Mouse (Mus musculus): ENCODE results near the gene Ripk3. TPM values are rescaled to one million over a fixed set of nuclear protein-coding genes. Genes with fewer than 3 reads are reported as not detected.

Gene Ripk3
- polyA plus RNA-seq, 1 experiment from 2014 or later = 32.7 TPM

DNA sequence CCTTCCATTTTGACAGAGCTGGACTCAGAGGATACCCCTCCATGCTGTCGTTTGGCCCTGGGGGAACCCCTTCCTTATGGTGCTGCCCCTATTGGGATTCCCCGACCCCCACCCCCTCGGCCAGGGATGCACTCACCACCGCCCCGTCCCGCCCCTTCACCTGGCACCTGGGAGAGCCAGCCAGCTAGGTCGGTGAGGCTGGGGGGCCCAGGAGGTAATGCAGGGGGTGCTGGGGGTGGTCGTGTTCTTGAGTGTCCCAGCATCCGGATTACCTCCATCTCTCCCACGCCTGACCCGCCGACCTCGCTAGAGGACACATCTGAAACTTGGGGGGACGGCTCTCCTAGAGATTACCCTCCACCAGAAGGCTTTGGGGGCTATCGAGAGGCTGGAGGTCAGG lies 37.5 kb upstream of the Ripk3 start:
- Histone ChIP-seq H3K4me2 (ENCODE audit: low read depth, low read length) (peak overlapping the region; percentile 83), H3K9me3 (replicated peaks; ENCODE audit: control insufficient read depth, low read length) (no peaks in the 10 kb centered on the region), H3K9ac (ENCODE audit: low read length) (peak overlapping the region; percentile 78), H3K4me1 (ENCODE audit: control insufficient read depth, insufficient read depth, low read length) (peaks cover 18% of the 10 kb centered on the region; the same call in 1 of the 2 replicates), H3K36me3 (ENCODE audit: control insufficient read depth, insufficient read depth, low read length) (peaks cover 4% of the 10 kb centered on the region), H3K27ac (ENCODE audit: low read length) (peak overlapping the region; percentile 98), H3K4me3 (replicated peaks; ENCODE audit: low read length) (peak overlapping the region; percentile 60), H3K27me3 (ENCODE audit: control insufficient read depth, insufficient read depth, low read length) (no peaks in the 10 kb centered on the region)
- 16% methylated on average over 15 of the region's 15 CpGs for WGBS
- ATAC-seq (ENCODE audit: insufficient read depth, low FRiP score) = no peak

DNA sequence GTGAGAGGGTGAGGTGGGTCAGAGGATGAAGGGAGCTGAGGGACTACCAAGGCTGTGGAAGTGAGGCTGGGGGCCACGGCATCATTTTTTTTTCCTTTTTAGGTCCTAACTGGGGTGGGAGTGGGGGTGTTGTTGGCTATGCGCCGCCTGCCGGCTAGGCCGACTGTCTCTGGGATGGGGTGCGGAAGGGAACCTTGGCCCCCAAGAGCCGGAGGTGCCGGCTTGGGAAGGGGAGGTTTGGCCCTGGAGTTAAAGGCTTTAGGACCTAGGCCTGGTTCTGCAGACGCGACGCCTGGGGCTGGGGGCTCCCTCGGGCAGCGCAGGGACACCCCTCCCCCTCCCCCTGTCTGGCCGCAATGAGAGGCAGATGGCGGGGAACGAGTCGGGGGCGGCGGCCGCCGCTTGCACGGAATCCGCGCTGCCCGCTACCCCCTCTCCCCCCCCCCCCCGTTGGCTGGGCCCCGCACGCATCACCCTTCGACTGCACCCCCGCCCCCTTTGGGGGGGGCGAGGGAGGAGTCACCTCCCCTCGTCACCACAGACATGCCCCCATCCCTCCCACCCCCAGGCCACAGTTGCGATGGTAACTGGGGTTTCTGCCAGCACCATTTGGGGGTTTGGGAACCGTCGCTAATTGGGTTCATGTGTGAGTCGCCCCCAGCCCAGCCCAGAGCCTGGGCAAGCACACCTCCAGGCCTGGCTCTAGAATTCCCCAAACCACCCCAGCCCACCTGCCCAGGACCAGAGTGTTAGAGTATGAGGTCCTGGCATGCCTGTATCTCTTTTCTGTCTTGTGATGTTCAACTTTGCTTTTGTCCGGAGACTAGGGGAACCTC lies 36.8 kb upstream of the Ripk3 start:
- peak overlapping the region; percentile 78 for H3K9ac ChIP-seq (ENCODE audit: low read length)
- ATAC-seq (ENCODE audit: insufficient read depth, low FRiP score) = no peak
- no peaks in the 10 kb centered on the region for H3K9me3 ChIP-seq (replicated peaks; ENCODE audit: control insufficient read depth, low read length)
- peaks cover 18% of the 10 kb centered on the region; the same call in 1 of the 2 replicates for H3K4me1 ChIP-seq (ENCODE audit: control insufficient read depth, insufficient read depth, low read length)
- peak overlapping the region; percentile 98 for H3K27ac ChIP-seq (ENCODE audit: low read length)
- WGBS = 3% methylated on average over 22 of the region's 37 CpGs
- H3K4me3 ChIP-seq (replicated peaks; ENCODE audit: low read length) = peak overlapping the region; percentile 60
- H3K27me3 ChIP-seq (ENCODE audit: control insufficient read depth, insufficient read depth, low read length) = no peaks in the 10 kb centered on the region
- H3K36me3 ChIP-seq (ENCODE audit: control insufficient read depth, insufficient read depth, low read length) = peaks cover 4% of the 10 kb centered on the region
- H3K4me2 ChIP-seq (ENCODE audit: low read depth, low read length) = peak overlapping the region; percentile 83

DNA sequence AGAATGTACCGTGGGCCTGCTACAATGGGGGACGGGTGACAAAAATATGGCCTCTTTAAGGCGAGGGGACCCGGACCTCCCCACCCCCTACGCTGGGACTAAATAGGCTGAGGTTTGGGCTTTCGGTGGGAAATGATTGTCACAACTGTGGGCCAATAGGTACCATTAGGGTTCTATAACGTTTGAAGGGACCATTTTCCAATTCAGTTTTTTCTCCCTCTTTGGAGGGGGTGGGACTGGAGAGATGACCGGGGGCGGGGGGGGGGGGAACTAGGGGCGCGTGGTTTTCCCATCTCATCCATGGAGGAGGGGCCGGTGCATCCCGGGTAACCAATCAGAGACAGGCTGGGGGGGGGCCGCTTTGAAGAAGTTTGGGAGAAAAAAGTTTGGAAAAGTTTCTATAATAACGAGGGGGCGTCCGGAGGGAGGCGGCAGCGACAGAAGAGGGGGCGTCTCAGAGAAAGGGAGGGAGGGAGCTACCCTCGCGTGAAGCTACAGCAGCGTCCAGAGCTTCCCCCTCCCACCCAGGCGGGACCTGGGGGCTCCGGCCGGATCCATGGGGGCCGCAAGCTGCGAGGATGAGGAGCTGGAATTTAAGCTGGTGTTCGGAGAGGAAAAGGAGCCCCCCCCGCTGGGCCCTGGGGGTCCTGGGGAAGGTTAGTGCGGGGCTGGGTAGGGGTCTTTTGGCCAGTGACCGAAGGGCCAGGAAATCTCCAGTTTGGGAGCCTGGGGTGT lies 36.0 kb upstream of the Ripk3 start:
- H3K9ac ChIP-seq (ENCODE audit: low read length) = peak overlapping the region; percentile 78
- peaks cover 4% of the 10 kb centered on the region; the same call in 1 of the 2 replicates for H3K36me3 ChIP-seq (ENCODE audit: control insufficient read depth, insufficient read depth, low read length)
- H3K27ac ChIP-seq (ENCODE audit: low read length) = peak overlapping the region; percentile 98
- 1% methylated on average over 32 of the region's 32 CpGs for WGBS
- peaks cover 18% of the 10 kb centered on the region; the same call in 1 of the 2 replicates for H3K4me1 ChIP-seq (ENCODE audit: control insufficient read depth, insufficient read depth, low read length)
- ATAC-seq (ENCODE audit: insufficient read depth, low FRiP score) = peak; percentile 35
- peak overlapping the region; percentile 60 for H3K4me3 ChIP-seq (replicated peaks; ENCODE audit: low read length)
- H3K27me3 ChIP-seq (ENCODE audit: control insufficient read depth, insufficient read depth, low read length) = no peaks in the 10 kb centered on the region
- no peaks in the 10 kb centered on the region for H3K9me3 ChIP-seq (replicated peaks; ENCODE audit: control insufficient read depth, low read length)
- peak overlapping the region; percentile 83 for H3K4me2 ChIP-seq (ENCODE audit: low read depth, low read length)

DNA sequence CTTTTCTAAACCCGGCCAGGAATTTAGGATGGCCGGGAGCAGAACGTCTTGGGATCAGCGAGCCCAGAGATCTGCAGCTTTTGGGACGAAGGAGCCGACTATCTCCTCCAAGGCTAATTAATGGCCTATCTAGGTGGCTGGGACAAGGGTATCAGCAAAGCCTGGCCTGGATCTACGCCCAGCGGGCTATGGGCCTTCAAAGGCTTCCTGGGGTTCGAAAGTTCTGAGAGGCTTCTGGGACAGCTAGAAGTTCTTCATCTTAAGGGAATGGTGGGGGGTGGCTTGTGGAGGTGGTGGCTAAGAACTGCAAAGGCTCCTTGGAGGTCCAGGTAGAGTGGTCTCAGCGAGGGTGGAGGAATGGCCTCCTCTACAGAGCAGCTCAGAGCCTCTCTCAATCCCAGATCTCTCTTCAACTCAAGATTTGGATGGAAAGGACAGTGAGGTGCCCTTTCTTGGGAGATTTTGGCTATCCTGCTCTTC lies 35.4 kb upstream of the Ripk3 start:
- no peak; the same call in 1 of the 2 replicates for ATAC-seq (ENCODE audit: insufficient read depth, low FRiP score)
- peak overlapping the region; percentile 83 for H3K4me2 ChIP-seq (ENCODE audit: low read depth, low read length)
- no peaks in the 10 kb centered on the region for H3K27me3 ChIP-seq (ENCODE audit: control insufficient read depth, insufficient read depth, low read length)
- peaks cover 16% of the 10 kb centered on the region; the same call in 1 of the 2 replicates for H3K4me1 ChIP-seq (ENCODE audit: control insufficient read depth, insufficient read depth, low read length)
- H3K4me3 ChIP-seq (replicated peaks; ENCODE audit: low read length) = peak overlapping the region; percentile 60
- no peaks in the 10 kb centered on the region for H3K9me3 ChIP-seq (replicated peaks; ENCODE audit: control insufficient read depth, low read length)
- H3K27ac ChIP-seq (ENCODE audit: low read length) = peak overlapping the region; percentile 98
- H3K36me3 ChIP-seq (ENCODE audit: control insufficient read depth, insufficient read depth, low read length) = no peaks in the 10 kb centered on the region
- WGBS = 3% methylated on average over 10 of the region's 10 CpGs
- H3K9ac ChIP-seq (ENCODE audit: low read length) = peak overlapping the region; percentile 78

DNA sequence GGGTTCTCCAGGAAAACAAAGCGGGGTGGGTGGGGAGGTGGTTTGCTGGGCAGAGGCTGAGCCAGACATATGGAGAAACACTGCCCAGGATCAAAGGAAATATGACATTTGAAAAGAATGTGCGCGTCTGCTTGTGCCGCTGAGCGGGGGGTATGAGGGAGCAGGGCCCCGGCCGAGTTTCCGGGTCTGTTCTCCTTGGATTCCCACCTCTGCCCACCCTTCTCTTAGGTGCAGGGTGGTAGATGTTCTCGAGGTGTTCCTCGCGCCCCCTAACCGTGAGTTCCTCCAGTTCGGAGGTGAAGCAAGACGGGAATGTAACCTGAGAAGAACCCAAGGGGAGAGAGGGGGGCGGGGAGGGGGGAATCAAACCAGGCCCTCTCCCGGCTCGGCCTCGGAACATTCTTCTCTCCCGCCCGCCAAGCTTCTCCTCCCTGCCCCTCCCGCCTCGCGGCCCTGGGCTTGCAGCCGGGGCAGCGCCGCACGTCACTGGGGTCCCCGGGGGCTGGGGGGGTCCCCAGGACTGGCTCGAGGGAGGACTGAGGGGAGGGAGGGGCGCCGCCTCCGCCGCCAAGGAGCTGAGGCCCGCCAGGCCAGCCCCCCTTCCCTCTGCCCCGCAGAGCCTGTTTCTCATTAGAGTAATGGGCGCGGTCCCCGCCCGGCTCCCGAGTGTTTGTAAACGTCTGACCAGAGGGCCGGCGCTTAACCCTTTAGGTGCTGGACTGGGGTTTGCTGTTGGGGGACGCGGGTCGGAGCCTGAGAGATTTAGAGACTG lies 34.5 kb upstream of the Ripk3 start, which contains the start of gene Nfatc4:
Gene Nfatc4 (plus strand): TSS at position 154 of the 772 bp plus-strand sequence.
- Histone ChIP-seq H3K4me1 (ENCODE audit: control insufficient read depth, insufficient read depth, low read length) (peaks cover 8% of the 10 kb centered on the region; the same call in 1 of the 2 replicates), H3K36me3 (ENCODE audit: control insufficient read depth, insufficient read depth, low read length) (no peaks in the 10 kb centered on the region), H3K27me3 (ENCODE audit: control insufficient read depth, insufficient read depth, low read length) (no peaks in the 10 kb centered on the region), H3K9me3 (replicated peaks; ENCODE audit: control insufficient read depth, low read length) (no peaks in the 10 kb centered on the region), H3K4me3 (replicated peaks; ENCODE audit: low read length) (peak within 1 kb of the TSS; percentile 60), H3K9ac (ENCODE audit: low read length) (peak within 1 kb of the TSS; percentile 78), H3K4me2 (ENCODE audit: low read depth, low read length) (peak within 1 kb of the TSS; percentile 83), H3K27ac (ENCODE audit: low read length) (peak within 1 kb of the TSS; percentile 98)
- ATAC-seq (ENCODE audit: insufficient read depth, low FRiP score) = peak; percentile 91
- WGBS = under 1% methylated on average over 41 of the region's 46 CpGs

DNA sequence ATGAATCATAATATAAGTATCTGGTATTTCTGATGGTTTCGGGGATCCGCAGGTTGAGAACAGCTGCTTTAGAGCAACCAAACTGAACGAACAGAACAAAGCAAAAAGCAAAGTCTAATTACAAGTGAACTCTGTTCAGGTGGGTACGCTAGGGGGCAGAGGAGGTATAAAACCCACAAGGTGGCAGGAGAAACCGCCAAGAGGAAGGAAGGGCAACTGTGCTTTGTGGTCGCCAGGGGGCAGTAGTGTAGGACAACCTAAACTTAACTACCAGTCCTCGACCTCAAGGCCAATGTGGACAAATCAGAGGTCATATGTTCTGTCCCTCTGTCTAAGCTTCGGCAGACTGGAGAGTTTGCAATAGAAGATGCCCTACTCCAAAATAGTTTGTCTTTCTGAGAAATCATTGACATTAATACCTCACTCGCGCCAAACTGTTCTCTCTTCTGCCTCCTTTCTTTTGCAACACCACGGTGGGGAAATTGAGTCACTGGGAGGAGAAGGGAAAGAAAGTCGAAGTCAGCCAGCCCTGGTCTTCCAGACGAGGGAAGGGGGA lies 33.8 kb upstream of the Ripk3 start:
- Histone ChIP-seq H3K4me1 (ENCODE audit: control insufficient read depth, insufficient read depth, low read length) (peaks cover 8% of the 10 kb centered on the region; the same call in 1 of the 2 replicates), H3K4me3 (replicated peaks; ENCODE audit: low read length) (peak overlapping the region; percentile 60), H3K9ac (ENCODE audit: low read length) (peak overlapping the region; percentile 78), H3K27me3 (ENCODE audit: control insufficient read depth, insufficient read depth, low read length) (no peaks in the 10 kb centered on the region), H3K27ac (ENCODE audit: low read length) (peak overlapping the region; percentile 98), H3K4me2 (ENCODE audit: low read depth, low read length) (peak overlapping the region; percentile 83), H3K36me3 (ENCODE audit: control insufficient read depth, insufficient read depth, low read length) (no peaks in the 10 kb centered on the region), H3K9me3 (replicated peaks; ENCODE audit: control insufficient read depth, low read length) (no peaks in the 10 kb centered on the region)
- 3% methylated on average over 13 of the region's 13 CpGs for WGBS
- ATAC-seq (ENCODE audit: insufficient read depth, low FRiP score) = peak; percentile 8; the same call in 1 of the 2 replicates

DNA sequence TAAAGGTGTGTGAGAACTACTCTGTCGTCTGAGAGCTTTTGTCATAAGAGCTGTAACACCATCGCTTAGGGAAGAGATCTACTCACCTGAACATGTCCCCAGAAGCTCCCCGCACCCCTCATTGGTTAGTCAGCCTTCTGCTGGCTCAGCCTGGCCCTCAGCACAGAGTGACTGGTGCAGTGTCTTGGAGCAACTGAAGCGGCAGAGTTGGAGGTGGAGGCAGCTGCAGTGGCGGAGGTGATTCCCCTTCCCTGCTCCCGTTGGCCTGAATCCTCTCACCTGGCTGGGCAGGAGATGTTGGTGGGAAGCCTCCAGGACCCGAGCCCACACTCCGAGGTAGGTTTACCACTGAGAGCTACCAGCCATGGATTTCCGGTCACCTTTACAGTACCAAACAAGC lies 31.9 kb upstream of the Ripk3 start:
- WGBS = 84% methylated on average over 9 of the region's 9 CpGs

DNA sequence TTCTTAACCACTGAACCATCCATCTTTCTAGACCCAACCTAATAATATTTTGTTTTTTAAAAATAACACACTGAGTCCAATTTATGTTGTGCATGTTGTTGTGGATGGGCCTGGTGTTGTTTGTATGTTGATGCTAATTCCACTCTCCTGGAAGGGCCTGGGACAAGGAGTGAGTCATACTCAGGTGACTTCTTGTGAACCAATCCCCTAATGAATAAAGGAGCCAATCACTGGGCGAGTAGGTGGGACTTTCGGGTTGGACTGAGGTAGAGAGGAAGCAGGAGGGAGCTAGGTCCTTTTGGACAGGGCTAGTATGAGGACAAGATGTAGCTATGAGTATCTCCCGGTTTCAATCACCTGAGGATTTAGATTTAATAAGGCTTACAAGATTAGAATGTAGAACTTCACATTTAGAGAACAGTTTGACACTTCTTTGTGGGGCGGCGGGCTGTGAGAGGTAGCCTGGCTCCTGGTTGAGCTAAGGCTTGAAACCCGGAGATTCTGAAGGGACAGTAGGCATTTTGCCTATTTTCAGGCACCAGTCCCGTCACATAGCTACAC lies 31.3 kb upstream of the Ripk3 start:
- Histone ChIP-seq H3K4me3 (replicated peaks; ENCODE audit: low read length) (no peak overlapping the region), H3K27ac (ENCODE audit: low read length) (no peak overlapping the region), H3K9ac (ENCODE audit: low read length) (no peak overlapping the region), H3K4me1 (ENCODE audit: control insufficient read depth, insufficient read depth, low read length) (peaks cover 6% of the 10 kb centered on the region), H3K9me3 (replicated peaks; ENCODE audit: control insufficient read depth, low read length) (no peaks in the 10 kb centered on the region), H3K27me3 (ENCODE audit: control insufficient read depth, insufficient read depth, low read length) (no peaks in the 10 kb centered on the region), H3K36me3 (ENCODE audit: control insufficient read depth, insufficient read depth, low read length) (no peaks in the 10 kb centered on the region), H3K4me2 (ENCODE audit: low read depth, low read length) (no peak overlapping the region)
- WGBS = 75% methylated on average over 7 of the region's 7 CpGs
- no peak for ATAC-seq (ENCODE audit: insufficient read depth, low FRiP score)

More for the DNA sequence above, 31.9 kb upstream of the Ripk3 start:
- no peak overlapping the region for H3K4me3 ChIP-seq (replicated peaks; ENCODE audit: low read length)
- H3K9me3 ChIP-seq (replicated peaks; ENCODE audit: control insufficient read depth, low read length) = no peaks in the 10 kb centered on the region
- no peak overlapping the region for H3K9ac ChIP-seq (ENCODE audit: low read length)
- no peak overlapping the region for H3K27ac ChIP-seq (ENCODE audit: low read length)
- no peak for ATAC-seq (ENCODE audit: insufficient read depth, low FRiP score)
- no peaks in the 10 kb centered on the region for H3K36me3 ChIP-seq (ENCODE audit: control insufficient read depth, insufficient read depth, low read length)
- H3K4me1 ChIP-seq (ENCODE audit: control insufficient read depth, insufficient read depth, low read length) = peaks cover 3% of the 10 kb centered on the region; the same call in 1 of the 2 replicates
- no peak overlapping the region for H3K4me2 ChIP-seq (ENCODE audit: low read depth, low read length)
- H3K27me3 ChIP-seq (ENCODE audit: control insufficient read depth, insufficient read depth, low read length) = no peaks in the 10 kb centered on the region
